ENCODE assay signal across 8 mouse cellular contexts in genomic region chr3:60516054-60516674, GRCm38 (mm10). TPM values are rescaled to one million over a fixed set of nuclear protein-coding genes. Genes with fewer than 3 reads are reported as not detected.
DNase-seq lines count a peak whose midpoint lies in the region; ATAC-seq lines count a peak whose summit lies in the region.

No protein-coding gene starts in this region.

- intact Hi-C loops in left cerebral cortex, postnatal 4 days (cut with DNase I): no loop called here

- ATAC-seq in activated CD4-positive, CD25-positive, alpha-beta regulatory T cell, adult 4 months: peak; percentile 87
- ATAC-seq in embryonic facial prominence, embryonic 14.5 days (ENCODE audit: low read depth): 0 out of 2 replicates have a peak, but pooled peaks have one; percentile 33
- peak; percentile 69 for ATAC-seq in liver, embryonic 13.5 days (ENCODE audit: low read depth)

- H3K4me1 ChIP-seq in embryonic facial prominence, embryonic 14.5 days (ENCODE audit: control insufficient read depth, insufficient read depth, low read length): peaks cover 18% of the 10 kb centered on the region; the same call in 1 of the 2 replicates
- H3K4me1 ChIP-seq in liver, embryonic 13.5 days (replicated peaks): peaks cover 64% of the 10 kb centered on the region

- H3K4me2 ChIP-seq in embryonic facial prominence, embryonic 14.5 days (ENCODE audit: low read depth, low read length): no peak overlapping the region
- H3K4me2 ChIP-seq in liver, embryonic 13.5 days: peak overlapping the region; percentile 38

- peak; percentile 27 for DNase-seq in left cerebral cortex, postnatal 4 days
- no peak for DNase-seq in left cerebral cortex, adult 18-20 months (ENCODE audit: low spot score in 2 of 2)
- DNase-seq in embryonic facial prominence, embryonic 14.5 days (ENCODE audit: low spot score): peak; percentile 46
- peak; percentile 63 for DNase-seq in heart, postnatal 4 days
- peak; percentile 44 for DNase-seq in liver, embryonic 13.5 days
- DNase-seq in right cerebral cortex, postnatal 14 days: peak; percentile 36
- DNase-seq in yolk sac, embryonic 10.5 days (ENCODE audit: low spot score): no peak

- 31% methylated on average over 12 of the region's 12 CpGs for WGBS in embryonic facial prominence, embryonic 14.5 days
- 31% methylated on average over 12 of the region's 12 CpGs for WGBS in liver, embryonic 13.5 days (ENCODE audit: insufficient replicate concordance)

- H3K4me3 ChIP-seq in embryonic facial prominence, embryonic 14.5 days (ENCODE audit: low read depth, low read length): no peak overlapping the region
- H3K4me3 ChIP-seq in liver, embryonic 13.5 days (replicated peaks): no peak overlapping the region

- H3K27ac ChIP-seq in embryonic facial prominence, embryonic 14.5 days (replicated peaks; ENCODE audit: low read depth, low read length): no peak overlapping the region
- peak overlapping the region; percentile 8 for H3K27ac ChIP-seq in liver, embryonic 13.5 days

- 0 out of 2 replicates have a peak overlapping the region, but pooled peaks have one; percentile 6 for H3K9ac ChIP-seq in embryonic facial prominence, embryonic 14.5 days (ENCODE audit: low read depth, low read length)
- H3K9ac ChIP-seq in liver, embryonic 13.5 days: 0 out of 2 replicates have a peak overlapping the region, but pooled peaks have one; percentile 6

- no peaks in the 10 kb centered on the region for H3K9me3 ChIP-seq in embryonic facial prominence, embryonic 14.5 days (ENCODE audit: control insufficient read depth, low read length)
- no peaks in the 10 kb centered on the region for H3K9me3 ChIP-seq in liver, embryonic 13.5 days (replicated peaks)

- no peaks in the 10 kb centered on the region for H3K27me3 ChIP-seq in embryonic facial prominence, embryonic 14.5 days (replicated peaks; ENCODE audit: control insufficient read depth, insufficient read depth, low read length)
- H3K27me3 ChIP-seq in liver, embryonic 13.5 days: no peaks in the 10 kb centered on the region

- no peaks in the 10 kb centered on the region for H3K36me3 ChIP-seq in embryonic facial prominence, embryonic 14.5 days (ENCODE audit: control insufficient read depth, insufficient read depth, low read length)
- no peaks in the 10 kb centered on the region; the same call in 1 of the 2 replicates for H3K36me3 ChIP-seq in liver, embryonic 13.5 days

RNA-seq across cellular contexts. Expression of gene Mbnl1, which starts 43.5 kb away (rescaled TPM):
- total RNA-seq in left cerebral cortex, postnatal 4 days (2021): 10 to 100 TPM; 70.8 to 76.0 TPM
- 100 to 1,000 TPM; 141 to 157 TPM for total RNA-seq in left cerebral cortex, adult 18-20 months (2021)
- polyA plus RNA-seq in activated CD4-positive, CD25-positive, alpha-beta regulatory T cell, adult 4 months (2017; shearing (Covaris generic)): 100 to 1,000 TPM; 667 to 875 TPM
- polyA plus RNA-seq in embryonic facial prominence, embryonic 14.5 days (2014; fragmentation: Nextera tagmentation; extraction: Ambion mirVana): 110 and 113 TPM in 2 replicates
- total RNA-seq in heart, postnatal 4 days (2021): 100 to 1,000 TPM; 155 to 163 TPM
- 123 and 153 TPM in 2 replicates for polyA plus RNA-seq in liver, embryonic 13.5 days (2015; fragmentation: Nextera tagmentation; extraction: Ambion mirVana)

Comparison
In these comparisons a context has a peak if more than half of its experiments do, and no peak if none do; other contexts are left out.
1. DNase-seq: peak in left cerebral cortex, postnatal 4 days (single experiment), embryonic facial prominence, embryonic 14.5 days (single experiment), heart, postnatal 4 days (single experiment), liver, embryonic 13.5 days (single experiment) and right cerebral cortex, postnatal 14 days (single experiment); none in left cerebral cortex, adult 18-20 months (0 of 2) and yolk sac, embryonic 10.5 days (single experiment).
2. ATAC-seq: peak in every context shown above with its lines; median percentile 87 in activated CD4-positive, CD25-positive, alpha-beta regulatory T cell, adult 4 months; 69 in liver, embryonic 13.5 days; 33 in embryonic facial prominence, embryonic 14.5 days.